Mouse (Mus musculus): ENCODE results near the gene Cacna2d3. TPM values are rescaled to one million over a fixed set of nuclear protein-coding genes. Genes with fewer than 3 reads are reported as not detected.
A peak's percentile ranks its signal among the peaks of the same experiment; 100 is the strongest.

Cacna2d3 gene
- polyA plus RNA-seq, 1 experiment from 2014 or later, result 37.5 TPM

GRCm38 (mm10) chr14:28955181-28955580, 766.5 kb downstream of the Cacna2d3 start:
- peaks cover 32% of the 10 kb centered on the region for H3K4me1 ChIP-seq
- no peaks in the 10 kb centered on the region for H3K36me3 ChIP-seq
- no peaks in the 10 kb centered on the region for H3K27me3 ChIP-seq
- no peak overlapping the region for H3K4me2 ChIP-seq (replicated peaks)
- H3K9me3 ChIP-seq (replicated peaks), result no peaks in the 10 kb centered on the region
- H3K4me3 ChIP-seq (replicated peaks), result no peak overlapping the region
- WGBS, result 5% methylated on average over 3 of the region's 3 CpGs
- no peak for ATAC-seq (ENCODE audit: insufficient number of reproducible peaks, low FRiP score, low TSS enrichment, low read depth)
- no peak overlapping the region for H3K9ac ChIP-seq
- H3K27ac ChIP-seq (replicated peaks), result peak overlapping the region; percentile 39; the same call in 1 of the 2 replicates

- no peak for ATAC-seq (ENCODE audit: insufficient number of reproducible peaks, low FRiP score, low TSS enrichment, low read depth)
Observed at GRCm38 (mm10) chr14:28954588-28954987, 767.1 kb downstream of the Cacna2d3 start.

GRCm38 (mm10) chr14:28954086-28954485, 767.6 kb downstream of the Cacna2d3 start:
- WGBS, result 25% methylated on average over 6 of the region's 6 CpGs
- Histone ChIP-seq H3K9me3 (replicated peaks) (no peaks in the 10 kb centered on the region), H3K36me3 (no peaks in the 10 kb centered on the region), H3K4me1 (peaks cover 31% of the 10 kb centered on the region), H3K4me2 (replicated peaks) (no peak overlapping the region), H3K9ac (no peak overlapping the region), H3K4me3 (replicated peaks) (no peak overlapping the region), H3K27me3 (no peaks in the 10 kb centered on the region), H3K27ac (replicated peaks) (no peak overlapping the region)
- no peak for ATAC-seq (ENCODE audit: insufficient number of reproducible peaks, low FRiP score, low TSS enrichment, low read depth)

More at GRCm38 (mm10) chr14:28954588-28954987, 767.1 kb downstream of the Cacna2d3 start:
- no peaks in the 10 kb centered on the region for H3K27me3 ChIP-seq
- WGBS, result 17% methylated on average over 3 of the region's 3 CpGs
- H3K9ac ChIP-seq, result no peak overlapping the region
- no peak overlapping the region for H3K4me3 ChIP-seq (replicated peaks)
- no peak overlapping the region for H3K27ac ChIP-seq (replicated peaks)
- H3K36me3 ChIP-seq, result no peaks in the 10 kb centered on the region
- peaks cover 32% of the 10 kb centered on the region for H3K4me1 ChIP-seq
- H3K4me2 ChIP-seq (replicated peaks), result no peak overlapping the region
- no peaks in the 10 kb centered on the region for H3K9me3 ChIP-seq (replicated peaks)

GRCm38 (mm10) chr14:28953409-28953808, 768.3 kb downstream of the Cacna2d3 start:
- no peaks in the 10 kb centered on the region for H3K9me3 ChIP-seq (replicated peaks)
- 0 out of 2 replicates have a peak overlapping the region, but pooled peaks have one; percentile 17 for H3K27ac ChIP-seq (replicated peaks)
- H3K9ac ChIP-seq, result no peak overlapping the region
- no peak overlapping the region for H3K4me2 ChIP-seq (replicated peaks)
- H3K27me3 ChIP-seq, result no peaks in the 10 kb centered on the region
- H3K4me3 ChIP-seq (replicated peaks), result no peak overlapping the region
- H3K36me3 ChIP-seq, result no peaks in the 10 kb centered on the region
- no peak for ATAC-seq (ENCODE audit: insufficient number of reproducible peaks, low FRiP score, low TSS enrichment, low read depth)
- 47% methylated on average over 5 of the region's 5 CpGs for WGBS
- H3K4me1 ChIP-seq, result peaks cover 24% of the 10 kb centered on the region

- no peak for ATAC-seq (ENCODE audit: insufficient number of reproducible peaks, low FRiP score, low TSS enrichment, low read depth)
- Histone ChIP-seq H3K36me3 (no peaks in the 10 kb centered on the region), H3K9ac (no peak overlapping the region), H3K27me3 (no peaks in the 10 kb centered on the region), H3K27ac (replicated peaks) (no peak overlapping the region), H3K4me3 (replicated peaks) (no peak overlapping the region), H3K4me1 (peaks cover 19% of the 10 kb centered on the region), H3K4me2 (replicated peaks) (no peak overlapping the region), H3K9me3 (replicated peaks) (no peaks in the 10 kb centered on the region)
- 95% methylated on average over 2 of the region's 2 CpGs for WGBS
Observed at GRCm38 (mm10) chr14:28950499-28950898, 771.2 kb downstream of the Cacna2d3 start.

- no peak overlapping the region for H3K27ac ChIP-seq (replicated peaks)
- no peak overlapping the region for H3K4me3 ChIP-seq (replicated peaks)
- no peaks in the 10 kb centered on the region for H3K36me3 ChIP-seq
- no peaks in the 10 kb centered on the region for H3K9me3 ChIP-seq (replicated peaks)
- H3K9ac ChIP-seq, result no peak overlapping the region
- WGBS, result 91% methylated on average over 1 of the region's 1 CpGs
- H3K27me3 ChIP-seq, result no peaks in the 10 kb centered on the region
- H3K4me1 ChIP-seq, result peaks cover 12% of the 10 kb centered on the region
- ATAC-seq (ENCODE audit: insufficient number of reproducible peaks, low FRiP score, low TSS enrichment, low read depth), result no peak
- no peak overlapping the region for H3K4me2 ChIP-seq (replicated peaks)
Observed at GRCm38 (mm10) chr14:28949785-28950184, 771.9 kb downstream of the Cacna2d3 start.

- H3K27me3 ChIP-seq, result no peaks in the 10 kb centered on the region
- 64% methylated on average over 7 of the region's 7 CpGs for WGBS
Observed at GRCm38 (mm10) chr14:28948019-28948850, 773.4 kb downstream of the Cacna2d3 start.

GRCm38 (mm10) chr14:28932746-28933293, 788.8 kb downstream of the Cacna2d3 start:
- 87% methylated on average over 1 of the region's 1 CpGs for WGBS

More at GRCm38 (mm10) chr14:28948019-28948850, 773.4 kb downstream of the Cacna2d3 start:
- Histone ChIP-seq H3K4me2 (replicated peaks) (no peak overlapping the region), H3K4me3 (replicated peaks) (no peak overlapping the region), H3K4me1 (peaks cover 11% of the 10 kb centered on the region; the same call in 1 of the 2 replicates), H3K9ac (no peak overlapping the region), H3K27ac (replicated peaks) (no peak overlapping the region), H3K9me3 (replicated peaks) (no peaks in the 10 kb centered on the region), H3K36me3 (no peaks in the 10 kb centered on the region)
- ATAC-seq (ENCODE audit: insufficient number of reproducible peaks, low FRiP score, low TSS enrichment, low read depth), result no peak

GRCm38 (mm10) chr14:28923180-28923961, 798.3 kb downstream of the Cacna2d3 start:
- H3K9ac ChIP-seq, result no peak overlapping the region
- no peak overlapping the region for H3K27ac ChIP-seq (replicated peaks)
- H3K4me2 ChIP-seq (replicated peaks), result no peak overlapping the region
- 0 out of 2 replicates have a peak, but pooled peaks cover 4% of the 10 kb centered on the region for H3K4me1 ChIP-seq
- H3K4me3 ChIP-seq (replicated peaks), result no peak overlapping the region
- H3K9me3 ChIP-seq (replicated peaks), result no peaks in the 10 kb centered on the region
- no peaks in the 10 kb centered on the region for H3K36me3 ChIP-seq
- 75% methylated on average over 12 of the region's 12 CpGs for WGBS
- ATAC-seq (ENCODE audit: insufficient number of reproducible peaks, low FRiP score, low TSS enrichment, low read depth), result no peak
- H3K27me3 ChIP-seq, result no peaks in the 10 kb centered on the region

More at GRCm38 (mm10) chr14:28932746-28933293, 788.8 kb downstream of the Cacna2d3 start:
- Histone ChIP-seq H3K27ac (replicated peaks) (no peak overlapping the region), H3K9me3 (replicated peaks) (no peaks in the 10 kb centered on the region), H3K36me3 (no peaks in the 10 kb centered on the region), H3K4me3 (replicated peaks) (no peak overlapping the region), H3K9ac (no peak overlapping the region), H3K4me1 (peaks cover 14% of the 10 kb centered on the region), H3K4me2 (replicated peaks) (no peak overlapping the region), H3K27me3 (no peaks in the 10 kb centered on the region)
- ATAC-seq (ENCODE audit: insufficient number of reproducible peaks, low FRiP score, low TSS enrichment, low read depth), result no peak

- 73% methylated on average over 5 of the region's 5 CpGs for WGBS
- H3K9me3 ChIP-seq (replicated peaks), result no peaks in the 10 kb centered on the region
- 0 out of 2 replicates have a peak, but pooled peaks cover 4% of the 10 kb centered on the region for H3K4me1 ChIP-seq
- H3K9ac ChIP-seq, result no peak overlapping the region
- no peak overlapping the region for H3K27ac ChIP-seq (replicated peaks)
- no peak for ATAC-seq (ENCODE audit: insufficient number of reproducible peaks, low FRiP score, low TSS enrichment, low read depth)
- no peaks in the 10 kb centered on the region for H3K27me3 ChIP-seq
- no peak overlapping the region for H3K4me2 ChIP-seq (replicated peaks)
- H3K36me3 ChIP-seq, result no peaks in the 10 kb centered on the region
- no peak overlapping the region for H3K4me3 ChIP-seq (replicated peaks)
Observed at GRCm38 (mm10) chr14:28918871-28919270, 802.8 kb downstream of the Cacna2d3 start.

GRCm38 (mm10) chr14:28915004-28915403, 806.7 kb downstream of the Cacna2d3 start:
- H3K27me3 ChIP-seq, result no peaks in the 10 kb centered on the region
- H3K4me3 ChIP-seq (replicated peaks), result no peak overlapping the region
- no peak overlapping the region for H3K27ac ChIP-seq (replicated peaks)
- no peak overlapping the region for H3K4me2 ChIP-seq (replicated peaks)
- H3K9ac ChIP-seq, result no peak overlapping the region
- no peaks in the 10 kb centered on the region for H3K36me3 ChIP-seq
- H3K9me3 ChIP-seq (replicated peaks), result no peaks in the 10 kb centered on the region
- ATAC-seq (ENCODE audit: insufficient number of reproducible peaks, low FRiP score, low TSS enrichment, low read depth), result no peak
- H3K4me1 ChIP-seq, result no peaks in the 10 kb centered on the region
- WGBS, result 46% methylated on average over 1 of the region's 1 CpGs

Measured in embryonic facial prominence, embryonic 15.5 days (tissue).